Mouse (Mus musculus) liver, embryonic 16.5 days (tissue): ENCODE results near the gene Utp15. TPM values are rescaled to one million over a fixed set of nuclear protein-coding genes. Genes with fewer than 3 reads are reported as not detected.

Experiments
- ATAC-seq: fragments of 200-750 bp; cut with Nextera tagmentation; 2 replicates; pipeline ENCODE4 v1.8.0; 2017; ENCODE audit warnings: low read depth, mild to moderate bottlenecking, moderate number of reproducible peaks, moderate library complexity
- H3K27ac ChIP-seq: fragments of 300-500 bp; sonication (generic); 2 replicates; pipeline ENCODE4 v1.5.1; 2014; ENCODE audit warnings: mild to moderate bottlenecking, low read length
- H3K27me3 ChIP-seq: fragments of 300-500 bp; sonication (generic); 2 replicates; pipeline ENCODE4 v1.6.1; 2014; ENCODE audit warnings: low read depth, low read length, mixed read lengths; ENCODE audit not compliant: control insufficient read depth, insufficient read depth
- H3K36me3 ChIP-seq: fragments of 300-500 bp; sonication (generic); 2 replicates; pipeline ENCODE4 v1.6.1; 2014; ENCODE audit warnings: mild to moderate bottlenecking; ENCODE audit not compliant: control insufficient read depth, insufficient read depth
- H3K4me1 ChIP-seq: fragments of 300-500 bp; sonication (generic); 2 replicates; pipeline ENCODE4 v1.6.1; 2014; ENCODE audit warnings: low read depth, low read length, mixed read lengths; ENCODE audit not compliant: control insufficient read depth
- H3K4me2 ChIP-seq: fragments of 300-500 bp; sonication (generic); 2 replicates; pipeline ENCODE4 v1.6.1; 2014; ENCODE audit warnings: low read depth, low read length, mixed read lengths
- H3K4me3 ChIP-seq: fragments of 300-500 bp; sonication (generic); 2 replicates; pipeline ENCODE4 v1.5.1; 2014; ENCODE audit warnings: low read depth, mild to moderate bottlenecking, low read length
- H3K9ac ChIP-seq: fragments of 300-500 bp; sonication (generic); 2 replicates; pipeline ENCODE4 v1.6.1; 2014; ENCODE audit warnings: low read depth, low read length
- H3K9me3 ChIP-seq: fragments of 300-500 bp; sonication (generic); replicated peaks from 2 replicates; pipeline ENCODE4 v1.6.1; 2016; ENCODE audit warnings: low read length; ENCODE audit not compliant: control insufficient read depth
- WGBS: fragments of 180-500 bp; shearing (Covaris S2); extraction: QIAGEN DNeasy Blood & Tissue Kit; methylation state at CpG from one replicate; pipeline ENCODE4 v1.1.7; 2014; ENCODE audit not compliant: insufficient replicate concordance; 5-methylcytosine and 5-hydroxymethylcytosine counted together
- polyA plus RNA-seq: library from polyadenylated mRNA; unstranded; fragments of >200 nt; fragmentation: Nextera tagmentation; extraction: Ambion mirVana; gene quantifications from 2 replicates; pipeline ENCODE4 v1.2.1, GENCODE M21; 2015

Utp15 gene
- polyA plus RNA-seq, 1 experiment from 2014 or later = 10.0 TPM

DNA sequence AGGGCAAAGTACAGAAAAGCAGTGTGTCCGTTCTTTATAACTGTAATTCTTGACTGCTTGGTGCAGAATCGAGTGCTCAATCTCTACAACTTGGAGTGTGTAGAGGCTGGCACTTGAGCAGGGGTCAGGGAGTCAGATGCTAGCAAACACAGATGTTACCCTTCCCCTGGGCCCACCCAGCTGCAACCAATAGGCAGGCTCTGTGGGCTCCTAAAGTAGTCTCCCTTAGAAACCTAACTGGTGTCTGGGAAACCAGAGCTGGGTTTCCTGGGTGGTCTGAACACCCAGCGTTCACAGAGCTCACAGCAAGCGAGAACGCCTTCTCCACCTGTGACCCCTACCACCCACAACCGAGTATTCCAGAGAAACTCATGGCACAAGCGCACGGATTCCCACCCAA is 57.7 kb downstream of the Utp15 start:
- Histone ChIP-seq H3K4me3 (no peak overlapping the region), H3K36me3 (no peaks in the 10 kb centered on the region), H3K9me3 (no peaks in the 10 kb centered on the region), H3K27me3 (peaks cover 23% of the 10 kb centered on the region), H3K27ac (no peak overlapping the region), H3K4me2 (no peak overlapping the region), H3K9ac (no peak overlapping the region), H3K4me1 (no peaks in the 10 kb centered on the region)
- ATAC-seq = no peak
- 40% methylated on average over 8 of the region's 8 CpGs for WGBS

DNA sequence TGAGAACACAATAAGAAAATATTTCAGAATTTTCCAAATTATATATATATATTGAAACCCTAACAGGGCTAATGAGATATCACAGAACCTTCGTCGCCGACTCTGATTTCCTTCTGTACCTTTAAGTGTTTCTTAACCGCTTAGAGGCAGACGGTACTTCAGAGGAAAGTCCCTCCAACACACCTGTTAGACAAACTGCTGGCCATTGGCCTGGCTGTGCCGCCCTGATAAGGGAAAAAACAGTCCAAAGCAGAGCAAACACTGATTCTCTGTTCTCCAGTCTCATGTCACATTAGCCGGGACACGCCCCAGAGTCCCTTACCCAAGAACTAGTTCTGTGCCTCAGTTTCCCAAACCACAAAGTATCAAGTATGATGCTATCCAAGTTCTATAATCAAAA is 58.5 kb downstream of the Utp15 start:
- no peak overlapping the region for H3K4me3 ChIP-seq
- H3K4me2 ChIP-seq = no peak overlapping the region
- no peak for ATAC-seq
- peaks cover 23% of the 10 kb centered on the region for H3K27me3 ChIP-seq
- no peaks in the 10 kb centered on the region for H3K4me1 ChIP-seq
- no peak overlapping the region for H3K27ac ChIP-seq
- H3K9ac ChIP-seq = no peak overlapping the region
- H3K9me3 ChIP-seq = no peaks in the 10 kb centered on the region
- WGBS = 60% methylated on average over 8 of the region's 8 CpGs
- H3K36me3 ChIP-seq = no peaks in the 10 kb centered on the region

DNA sequence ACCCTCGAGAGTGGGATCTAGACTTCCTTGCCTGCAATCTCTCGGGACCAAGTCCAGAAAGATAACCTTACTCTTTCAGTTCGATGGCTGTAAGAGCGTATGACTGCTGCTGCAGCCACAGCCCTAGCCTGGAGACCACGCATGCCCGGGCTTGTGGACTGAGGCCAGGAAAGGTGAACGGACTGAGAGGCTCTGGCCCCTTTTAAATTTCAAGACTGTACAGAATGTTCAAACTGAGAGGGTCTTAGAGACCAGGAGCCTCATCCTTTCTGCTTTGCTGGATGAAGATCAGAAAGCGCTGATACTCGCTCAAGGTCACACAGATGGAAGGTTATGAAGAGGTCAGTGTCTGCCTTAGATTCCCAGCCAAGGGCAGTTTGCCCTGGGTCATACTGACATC is 61.4 kb downstream of the Utp15 start:
- no peak overlapping the region for H3K27ac ChIP-seq
- H3K9me3 ChIP-seq = no peaks in the 10 kb centered on the region
- H3K9ac ChIP-seq = no peak overlapping the region
- H3K36me3 ChIP-seq = no peaks in the 10 kb centered on the region
- no peak overlapping the region for H3K4me2 ChIP-seq
- no peak for ATAC-seq
- no peak overlapping the region for H3K4me3 ChIP-seq
- no peaks in the 10 kb centered on the region for H3K4me1 ChIP-seq
- peaks cover 19% of the 10 kb centered on the region for H3K27me3 ChIP-seq
- WGBS = 45% methylated on average over 9 of the region's 9 CpGs

Other genes starting within 250 kb of the Utp15 start
- gene Arhgef28, start 56.6 kb downstream of the Utp15 start, polyA plus RNA-seq = 0.68 and 1.3 TPM in 2 replicates
- 6.6 and 6.7 TPM in 2 replicates for gene Ankra2, start within 50 bp of the Utp15 start, polyA plus RNA-seq
- gene Gm21976, start 16.8 kb upstream of the Utp15 start, polyA plus RNA-seq = not detected in 2 replicates
- gene Btf3, start 54.0 kb upstream of the Utp15 start, polyA plus RNA-seq = 258 and 312 TPM in 2 replicates
- gene Foxd1, start 91.2 kb upstream of the Utp15 start, polyA plus RNA-seq = not detected in 2 replicates
- 0.84 and 1.1 TPM in 2 replicates for gene Gm10320, start 229.0 kb upstream of the Utp15 start, polyA plus RNA-seq